Mouse (Mus musculus): ENCODE data around the gene Adam33. TPM values are rescaled to one million over a fixed set of nuclear protein-coding genes. Genes with fewer than 3 reads are reported as not detected.
"Not testable (repeated sequence)": the region's sequence is repeated elsewhere in the genome, so short reads cannot be mapped to it uniquely, and the experiment has no call there.

Adam33 gene
- 3.6 and 4.9 TPM in 2 replicates for polyA plus RNA-seq (2015; fragmentation: Nextera tagmentation; extraction: Ambion mirVana)

DNA sequence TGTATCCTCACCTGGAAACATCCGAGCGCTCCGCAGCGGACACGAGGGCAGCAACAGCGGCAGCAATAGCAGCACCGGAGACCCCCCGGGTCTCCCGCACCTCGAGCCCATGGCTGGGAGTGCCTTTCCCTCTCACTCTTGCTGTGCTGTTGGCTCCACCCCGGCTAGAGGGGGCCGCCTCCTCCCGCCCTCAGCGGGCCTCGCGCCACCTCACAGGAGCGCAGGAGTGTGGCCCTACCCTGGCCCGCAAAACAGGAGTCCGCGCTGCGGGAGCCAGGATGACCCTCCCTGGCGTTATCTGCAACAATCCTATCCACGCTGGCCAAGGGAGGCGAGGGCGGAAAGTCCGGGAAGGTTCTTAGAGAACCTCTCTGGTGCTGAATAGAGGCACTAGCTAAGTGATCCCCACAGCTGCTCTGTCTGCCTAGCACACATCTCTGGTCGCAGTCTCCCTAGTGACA is at the start of gene Adam33:
TSS of gene Adam33 (minus strand) at position 411 of the 461 bp plus-strand sequence.
- Histone ChIP-seq H3K36me3 (no peaks in the 10 kb centered on the region), H3K27me3 (peaks cover 40% of the 10 kb centered on the region), H3K4me1 (peaks cover 39% of the 10 kb centered on the region), H3K27ac (no peak within 1 kb of the TSS), H3K4me3 (replicated peaks) (peak within 1 kb of the TSS; percentile 27), H3K9me3 (replicated peaks) (no peaks in the 10 kb centered on the region), H3K9ac (peak within 1 kb of the TSS; percentile 33; the same call in 1 of the 2 replicates), H3K4me2 (peak within 1 kb of the TSS; percentile 65)
- 2% methylated on average over 22 of the region's 27 CpGs for WGBS
- ATAC-seq (replicated peaks; ENCODE audit: low FRiP score), result peak; percentile 60; the same call in 1 of the 2 replicates

DNA sequence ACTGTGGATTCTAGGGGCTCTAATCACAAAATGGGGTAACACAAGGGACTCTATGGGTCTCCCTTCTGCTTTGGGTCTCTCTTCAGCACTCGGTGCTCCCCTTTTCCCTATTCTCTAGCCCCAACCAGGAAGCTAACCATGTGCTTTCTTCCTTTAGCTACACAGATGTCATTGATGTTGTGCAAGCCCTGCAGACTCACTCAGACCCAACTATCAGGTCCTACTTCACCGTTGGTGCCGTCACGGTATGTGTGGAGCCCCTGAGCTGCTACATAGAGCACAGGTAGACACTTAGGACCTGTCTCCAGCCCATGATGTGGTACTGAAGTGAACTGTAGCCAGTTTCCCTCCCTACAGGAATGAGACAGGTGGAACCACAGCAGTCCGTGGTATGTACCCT is 42.4 kb upstream of the Adam33 start:
- no peak overlapping the region for H3K4me2 ChIP-seq
- H3K4me3 ChIP-seq (replicated peaks), result no peak overlapping the region
- no peaks in the 10 kb centered on the region for H3K27me3 ChIP-seq
- H3K9me3 ChIP-seq (replicated peaks), result no peaks in the 10 kb centered on the region
- ATAC-seq (replicated peaks; ENCODE audit: low FRiP score), result no peak
- no peak overlapping the region for H3K27ac ChIP-seq
- 92% methylated on average over 5 of the region's 5 CpGs for WGBS
- H3K9ac ChIP-seq, result no peak overlapping the region
- H3K36me3 ChIP-seq, result no peaks in the 10 kb centered on the region
- no peaks in the 10 kb centered on the region for H3K4me1 ChIP-seq

- H3K27me3 ChIP-seq; H3K27ac ChIP-seq; H3K4me1 ChIP-seq; H3K9me3 ChIP-seq (replicated peaks); H3K4me2 ChIP-seq; H3K4me3 ChIP-seq (replicated peaks); H3K9ac ChIP-seq; H3K36me3 ChIP-seq: not testable (repeated sequence)
- ATAC-seq (replicated peaks; ENCODE audit: low FRiP score), result 0 out of 2 replicates have a peak, but pooled peaks have one; percentile 36
- 69% methylated on average over 4 of the region's 4 CpGs for WGBS
These were observed 41.4 kb upstream of the Adam33 start for GRCm38 (mm10) chr2:131105061-131105460.

- H3K27me3 ChIP-seq, result no peaks in the 10 kb centered on the region
- no peaks in the 10 kb centered on the region for H3K4me1 ChIP-seq
- H3K4me3 ChIP-seq (replicated peaks), result no peak overlapping the region
- no peak overlapping the region for H3K4me2 ChIP-seq
- 83% methylated on average over 4 of the region's 4 CpGs for WGBS
- H3K9ac ChIP-seq, result no peak overlapping the region
- no peaks in the 10 kb centered on the region for H3K9me3 ChIP-seq (replicated peaks)
- no peak for ATAC-seq (replicated peaks; ENCODE audit: low FRiP score)
- no peaks in the 10 kb centered on the region for H3K36me3 ChIP-seq
- no peak overlapping the region for H3K27ac ChIP-seq
These were observed 40.4 kb upstream of the Adam33 start for GRCm38 (mm10) chr2:131104021-131104420.

DNA sequence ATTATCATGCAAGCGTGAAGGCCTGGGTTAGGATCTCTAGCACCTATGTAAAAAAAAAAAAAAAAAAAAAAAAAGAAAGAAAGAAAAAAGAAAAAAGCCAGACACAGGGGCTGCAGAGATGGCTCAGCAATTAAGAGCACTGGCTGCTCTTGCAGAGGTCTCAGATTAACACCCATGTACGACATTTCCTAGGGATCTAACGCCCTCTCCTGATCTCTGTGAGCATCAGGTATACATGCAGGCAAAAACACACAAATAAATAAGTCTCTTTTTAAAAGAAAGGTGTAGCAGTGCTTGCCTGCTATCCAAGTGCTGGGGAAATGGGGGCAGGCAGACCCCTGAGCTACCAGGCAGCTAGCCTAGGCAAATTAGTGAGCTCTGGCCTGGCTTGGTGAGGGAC is 37.9 kb upstream of the Adam33 start:
- Histone ChIP-seq H3K4me2 (no peak overlapping the region), H3K36me3 (no peaks in the 10 kb centered on the region), H3K4me1 (peaks cover 13% of the 10 kb centered on the region), H3K27me3 (no peaks in the 10 kb centered on the region), H3K9me3 (replicated peaks) (no peaks in the 10 kb centered on the region), H3K27ac (no peak overlapping the region), H3K9ac (no peak overlapping the region), H3K4me3 (replicated peaks) (no peak overlapping the region)
- 51% methylated on average over 3 of the region's 3 CpGs for WGBS
- ATAC-seq (replicated peaks; ENCODE audit: low FRiP score), result no peak

DNA sequence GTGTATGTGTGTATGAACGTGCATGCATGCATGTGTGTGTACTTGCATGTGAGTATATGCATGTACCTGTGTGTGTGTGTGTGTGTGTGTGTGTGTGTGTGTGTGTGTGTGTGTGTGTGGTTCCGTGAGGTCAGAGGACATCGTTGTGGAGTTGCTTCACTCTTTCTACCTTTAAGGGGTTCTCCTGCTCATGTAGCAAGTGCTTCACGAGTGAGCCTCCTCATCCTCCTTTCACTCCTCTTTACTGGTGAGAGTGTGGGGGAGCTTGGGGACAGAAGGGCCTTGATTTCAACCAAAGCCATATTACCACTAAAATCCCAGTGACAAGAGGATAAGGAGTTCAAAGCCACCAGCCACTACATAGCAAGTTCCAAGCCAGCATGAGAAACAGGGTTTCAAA is 33.5 kb upstream of the Adam33 start:
- Histone ChIP-seq H3K4me3 (replicated peaks) (no peak overlapping the region), H3K4me1 (peaks cover 24% of the 10 kb centered on the region), H3K27me3 (no peaks in the 10 kb centered on the region), H3K9ac (0 out of 2 replicates have a peak overlapping the region, but pooled peaks have one; percentile 7), H3K27ac (peak overlapping the region; percentile 92), H3K36me3 (no peaks in the 10 kb centered on the region), H3K4me2 (peak overlapping the region; percentile 44), H3K9me3 (replicated peaks) (no peaks in the 10 kb centered on the region)
- no peak for ATAC-seq (replicated peaks; ENCODE audit: low FRiP score)
- WGBS, result 62% methylated on average over 4 of the region's 4 CpGs

DNA sequence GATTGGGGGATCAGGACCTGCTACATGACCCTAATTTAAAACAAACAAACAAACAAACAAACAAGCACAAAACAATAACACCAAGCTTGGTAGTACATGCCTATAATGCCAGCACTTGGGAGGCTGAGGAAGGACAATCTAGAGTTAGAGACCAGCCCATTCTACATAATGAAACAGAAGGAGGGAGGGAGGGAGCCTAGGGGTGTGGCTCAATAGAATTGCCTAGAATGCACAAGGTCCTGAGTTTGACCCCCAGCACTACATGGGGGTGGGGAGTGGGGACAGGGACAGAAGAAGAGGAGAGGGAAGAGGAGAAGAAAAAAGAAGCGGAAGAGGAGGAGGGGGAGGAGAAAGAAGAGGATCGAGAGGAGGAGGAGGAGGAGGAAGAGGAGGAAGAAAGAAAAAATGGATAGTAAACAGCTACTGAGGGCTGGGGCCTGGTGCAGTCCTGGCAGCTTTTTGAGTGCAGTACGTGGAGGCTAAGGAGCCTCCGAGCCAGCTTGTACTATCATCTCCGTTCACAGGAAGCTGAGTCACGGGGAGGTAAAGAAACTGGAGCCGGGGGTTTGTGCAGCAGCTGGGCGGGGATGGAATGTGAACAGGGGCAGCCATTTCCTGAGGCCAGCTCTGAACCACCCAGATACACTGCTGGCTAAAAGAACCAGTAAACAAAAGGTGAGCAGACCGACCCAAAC is 32.6 kb upstream of the Adam33 start:
- no peaks in the 10 kb centered on the region for H3K36me3 ChIP-seq
- H3K4me1 ChIP-seq, result peaks cover 24% of the 10 kb centered on the region
- H3K27ac ChIP-seq, result peak overlapping the region; percentile 92
- H3K9me3 ChIP-seq (replicated peaks), result no peaks in the 10 kb centered on the region
- 3% methylated on average over 9 of the region's 9 CpGs for WGBS
- peak; percentile 92 for ATAC-seq (replicated peaks; ENCODE audit: low FRiP score)
- no peaks in the 10 kb centered on the region for H3K27me3 ChIP-seq
- H3K4me3 ChIP-seq (replicated peaks), result peak overlapping the region; percentile 23
- peak overlapping the region; percentile 44 for H3K4me2 ChIP-seq
- H3K9ac ChIP-seq, result no peak overlapping the region

- no peak overlapping the region for H3K4me2 ChIP-seq
- no peak overlapping the region for H3K9ac ChIP-seq
- no peak overlapping the region for H3K27ac ChIP-seq
- peaks cover 24% of the 10 kb centered on the region for H3K4me1 ChIP-seq
- no peak overlapping the region for H3K4me3 ChIP-seq (replicated peaks)
- no peaks in the 10 kb centered on the region for H3K36me3 ChIP-seq
- WGBS, result 4% methylated on average over 1 of the region's 1 CpGs
- ATAC-seq (replicated peaks; ENCODE audit: low FRiP score), result no peak
- H3K9me3 ChIP-seq (replicated peaks), result no peaks in the 10 kb centered on the region
- no peaks in the 10 kb centered on the region for H3K27me3 ChIP-seq
These were observed 31.2 kb upstream of the Adam33 start for GRCm38 (mm10) chr2:131094823-131095222.

- peaks cover 24% of the 10 kb centered on the region for H3K4me1 ChIP-seq
- H3K36me3 ChIP-seq, result no peaks in the 10 kb centered on the region
- no peak overlapping the region for H3K4me3 ChIP-seq (replicated peaks)
- no peak overlapping the region for H3K27ac ChIP-seq
- no peak for ATAC-seq (replicated peaks; ENCODE audit: low FRiP score)
- H3K27me3 ChIP-seq, result no peaks in the 10 kb centered on the region
- H3K9me3 ChIP-seq (replicated peaks), result no peaks in the 10 kb centered on the region
- no peak overlapping the region for H3K4me2 ChIP-seq
- 88% methylated on average over 5 of the region's 5 CpGs for WGBS
- H3K9ac ChIP-seq, result no peak overlapping the region
These were observed 30.0 kb upstream of the Adam33 start for GRCm38 (mm10) chr2:131093577-131093976.

DNA sequence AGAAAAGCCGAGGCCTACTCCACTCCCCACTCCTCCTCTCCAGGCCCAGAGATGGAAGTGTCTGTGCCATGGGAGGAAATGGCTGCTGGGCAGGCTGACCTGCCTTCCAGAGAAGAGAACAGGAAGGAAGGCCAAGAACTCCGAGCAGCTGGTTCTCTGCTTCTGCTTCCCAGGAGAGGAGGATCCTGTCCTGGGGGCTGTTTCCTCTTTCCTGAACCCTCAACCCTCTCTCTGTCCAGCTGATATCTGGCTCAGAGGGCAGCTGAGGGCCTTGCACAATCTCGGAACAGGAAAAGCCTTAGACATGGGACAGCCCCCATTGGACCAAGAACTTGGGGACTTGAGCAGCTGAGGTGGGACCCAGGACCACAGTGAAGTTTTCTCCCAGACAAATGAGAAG is 27.2 kb upstream of the Adam33 start:
- Histone ChIP-seq H3K9me3 (replicated peaks) (no peaks in the 10 kb centered on the region), H3K4me1 (peaks cover 16% of the 10 kb centered on the region), H3K4me3 (replicated peaks) (no peak overlapping the region), H3K27me3 (no peaks in the 10 kb centered on the region), H3K4me2 (no peak overlapping the region), H3K9ac (no peak overlapping the region), H3K36me3 (no peaks in the 10 kb centered on the region), H3K27ac (0 out of 2 replicates have a peak overlapping the region, but pooled peaks have one; percentile 22)
- 66% methylated on average over 3 of the region's 3 CpGs for WGBS
- ATAC-seq (replicated peaks; ENCODE audit: low FRiP score), result no peak

DNA sequence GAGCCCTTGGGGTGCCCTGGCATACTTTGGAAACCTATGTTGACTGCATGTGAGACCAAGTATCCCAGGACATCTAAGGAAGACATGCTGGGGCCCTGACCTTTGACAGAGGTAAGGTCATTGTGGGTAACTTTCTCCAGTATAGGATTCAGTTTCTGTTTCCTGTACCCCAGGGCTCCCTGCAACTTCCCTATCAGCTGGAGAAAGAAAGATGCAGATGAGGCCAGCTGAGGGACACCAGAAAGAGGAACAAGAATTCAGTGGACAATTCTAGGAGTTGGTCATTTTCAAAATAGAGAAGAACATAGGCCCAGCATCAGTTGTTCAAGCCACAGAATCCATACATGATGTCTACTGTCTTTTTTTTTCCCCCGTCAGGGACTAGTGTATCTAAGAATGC is 26.0 kb upstream of the Adam33 start:
- no peaks in the 10 kb centered on the region for H3K27me3 ChIP-seq
- no peak overlapping the region for H3K4me2 ChIP-seq
- H3K4me3 ChIP-seq (replicated peaks), result no peak overlapping the region
- H3K9ac ChIP-seq, result no peak overlapping the region
- H3K9me3 ChIP-seq (replicated peaks), result no peaks in the 10 kb centered on the region
- WGBS, result 76% methylated on average over 1 of the region's 1 CpGs
- H3K36me3 ChIP-seq, result no peaks in the 10 kb centered on the region
- peaks cover 12% of the 10 kb centered on the region for H3K4me1 ChIP-seq
- H3K27ac ChIP-seq, result no peak overlapping the region
- ATAC-seq (replicated peaks; ENCODE audit: low FRiP score), result no peak

DNA sequence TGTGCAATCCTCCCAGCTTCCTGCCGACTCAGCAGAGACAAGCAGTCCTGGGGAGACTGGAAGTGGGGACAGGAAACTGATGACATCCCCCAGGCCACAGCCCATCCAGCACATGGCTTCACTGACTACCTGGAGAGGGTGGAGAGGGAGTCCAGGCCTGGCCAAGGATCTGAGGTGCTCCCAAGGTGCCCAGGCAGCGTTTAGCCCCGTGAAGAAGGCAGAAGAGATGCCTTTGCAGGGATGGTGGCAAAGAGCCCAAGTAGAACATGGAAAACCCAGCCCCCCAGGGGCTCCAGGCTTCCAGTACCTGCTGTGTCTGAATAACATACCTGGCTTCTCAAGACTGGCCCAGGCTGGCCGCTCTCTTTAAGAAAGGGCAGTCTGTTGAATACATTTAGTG is 25.0 kb upstream of the Adam33 start:
- Histone ChIP-seq H3K9me3 (replicated peaks) (no peaks in the 10 kb centered on the region), H3K4me1 (peaks cover 12% of the 10 kb centered on the region), H3K4me3 (replicated peaks) (no peak overlapping the region), H3K9ac (no peak overlapping the region), H3K27me3 (no peaks in the 10 kb centered on the region), H3K27ac (no peak overlapping the region), H3K36me3 (no peaks in the 10 kb centered on the region), H3K4me2 (no peak overlapping the region)
- WGBS, result 75% methylated on average over 4 of the region's 4 CpGs
- no peak for ATAC-seq (replicated peaks; ENCODE audit: low FRiP score)
